Mouse (Mus musculus) spleen, postnatal 36 days (tissue): ENCODE results near the gene Ints6l.

ENCODE experiments used
- DNase-seq, 2 experiments: peaks; one replicate each; pipeline ENCODE4 v3.0.0; 2022; ENCODE audit warnings: low spot score in 2 of 2, mixed read lengths in 1 of 2

Ints6l gene

GRCm38 (mm10) chrX:56454671-56455371 lies at the start of gene Ints6l:
Ints6l (plus strand) TSS chrX:56454857.
- DNase-seq = peak; percentile 83 to 86

- no peak for DNase-seq
These were observed 49.2 kb upstream of the Ints6l start for GRCm38 (mm10) chrX:56405482-56405881.

- no peak for DNase-seq
These were observed 48.5 kb upstream of the Ints6l start for GRCm38 (mm10) chrX:56406128-56406527.

DNA sequence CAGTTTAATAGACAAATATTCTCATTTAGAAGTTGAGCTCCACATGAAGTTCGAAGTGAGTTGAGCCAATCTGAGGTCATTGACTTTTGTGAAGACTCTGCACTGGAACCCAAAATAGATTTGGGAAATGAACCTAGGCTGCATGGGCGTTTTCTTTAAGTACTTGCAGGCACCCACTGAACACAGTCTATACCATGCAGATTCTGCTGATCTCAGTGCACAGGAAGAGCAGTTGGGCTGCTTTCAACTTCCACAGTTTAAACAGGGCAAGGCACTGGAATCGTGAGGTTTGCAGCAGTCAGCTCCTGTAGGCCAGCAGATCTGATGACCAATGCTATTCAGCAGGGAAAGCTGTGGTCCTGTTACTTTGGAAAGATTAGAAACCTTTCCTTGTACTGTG lies 38.4 kb upstream of the Ints6l start:
- no peak for DNase-seq

GRCm38 (mm10) chrX:56417541-56417940 lies 37.1 kb upstream of the Ints6l start:
- DNase-seq = no peak

DNA sequence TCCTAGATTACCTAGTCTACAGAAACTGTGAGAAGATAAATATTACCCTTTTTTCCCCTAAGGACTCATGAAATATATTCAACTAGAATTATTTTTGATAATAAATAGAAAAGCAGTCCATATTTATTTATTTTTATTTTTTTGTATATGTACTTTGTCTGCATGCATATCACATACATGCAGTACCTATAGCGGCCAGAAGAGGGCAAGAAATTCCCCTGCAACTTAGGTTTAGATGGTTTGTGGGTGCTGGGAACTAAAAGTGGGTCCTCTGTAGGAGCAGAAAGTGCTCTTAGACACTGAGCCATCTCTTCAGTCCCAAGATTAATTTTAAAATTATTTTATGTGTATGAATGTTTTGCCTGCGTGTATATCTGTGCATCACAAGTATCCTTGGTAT lies 24.1 kb upstream of the Ints6l start:
- no peak for DNase-seq

- no peak for DNase-seq
These were observed 18.8 kb upstream of the Ints6l start for GRCm38 (mm10) chrX:56435758-56436283.

- DNase-seq = peak in 1 of 2 experiments; percentile 3
These were observed 7.9 kb upstream of the Ints6l start for GRCm38 (mm10) chrX:56446487-56447428.

DNA sequence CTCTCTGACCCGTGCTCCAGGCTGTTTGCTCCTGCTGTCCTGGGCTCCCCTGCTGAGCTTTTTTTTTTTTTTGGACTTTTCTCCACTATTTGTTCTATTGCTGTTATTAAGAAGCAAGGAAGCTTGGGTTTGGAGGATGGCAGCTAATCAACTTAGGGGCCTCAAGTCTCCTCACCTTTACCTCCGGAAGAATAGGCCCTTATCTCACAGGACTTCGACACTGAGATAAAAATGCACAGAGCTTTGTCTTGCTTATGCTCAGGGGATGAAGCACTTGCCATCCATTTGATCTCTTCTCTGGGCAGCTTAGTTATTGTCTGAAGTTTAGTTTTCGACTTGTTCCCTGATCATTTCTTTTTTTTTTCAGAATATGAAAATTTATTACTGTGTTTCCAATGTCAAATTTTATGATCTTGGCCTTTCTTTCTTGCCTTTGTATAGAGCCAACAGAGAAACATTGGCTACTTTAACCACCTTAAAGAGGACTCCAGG lies 7.1 kb upstream of the Ints6l start, which contains the start of gene Gm2174:
Gene Gm2174 (plus strand): TSS at position 442 of the 492 bp plus-strand sequence.
- DNase-seq = no peak

DNA sequence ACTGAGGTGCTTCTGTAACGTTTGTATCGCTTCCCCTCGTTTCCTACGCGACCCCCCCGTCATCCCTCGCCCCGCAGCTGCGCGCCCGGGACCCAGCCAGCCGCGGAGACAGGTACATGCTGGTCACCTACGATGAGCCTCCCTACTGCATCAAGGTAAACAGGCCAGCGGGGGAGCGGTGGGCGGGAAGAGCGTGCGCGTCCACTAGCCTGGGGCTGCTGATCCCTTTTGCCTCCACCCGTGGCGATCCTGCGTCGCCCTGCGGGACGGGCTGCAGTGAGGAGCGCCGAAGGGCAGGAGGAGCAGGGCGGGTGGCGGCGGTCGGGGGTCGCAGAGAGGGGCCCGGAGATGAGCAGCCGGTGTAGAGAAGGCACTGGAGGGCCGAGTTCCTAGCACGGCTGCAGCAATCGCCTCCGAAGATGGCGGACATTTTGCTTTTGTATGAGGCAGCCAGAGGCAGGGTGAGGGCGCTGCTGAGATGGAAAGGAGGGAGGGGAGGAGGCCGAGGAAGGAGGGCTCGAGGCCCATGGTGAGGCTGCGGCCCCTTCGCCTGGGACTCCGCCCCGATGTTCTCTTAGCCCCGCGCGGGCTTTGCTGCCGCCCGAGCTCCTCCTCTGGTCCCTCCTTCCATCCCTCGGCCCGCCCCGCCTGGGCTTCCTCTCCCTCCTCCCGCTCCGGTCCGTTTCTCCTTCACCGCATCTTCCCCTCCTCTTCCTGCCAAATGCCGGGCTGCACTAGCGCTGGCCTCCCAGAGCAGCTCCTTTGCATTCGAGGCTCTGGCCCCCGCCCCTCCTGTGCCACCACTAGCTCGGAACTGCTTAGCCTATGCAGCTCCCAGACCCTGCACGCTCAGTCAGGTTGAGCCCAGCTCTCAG lies 952 bp downstream of the Ints6l start:
- peak; percentile 89 to 90 for DNase-seq

DNA sequence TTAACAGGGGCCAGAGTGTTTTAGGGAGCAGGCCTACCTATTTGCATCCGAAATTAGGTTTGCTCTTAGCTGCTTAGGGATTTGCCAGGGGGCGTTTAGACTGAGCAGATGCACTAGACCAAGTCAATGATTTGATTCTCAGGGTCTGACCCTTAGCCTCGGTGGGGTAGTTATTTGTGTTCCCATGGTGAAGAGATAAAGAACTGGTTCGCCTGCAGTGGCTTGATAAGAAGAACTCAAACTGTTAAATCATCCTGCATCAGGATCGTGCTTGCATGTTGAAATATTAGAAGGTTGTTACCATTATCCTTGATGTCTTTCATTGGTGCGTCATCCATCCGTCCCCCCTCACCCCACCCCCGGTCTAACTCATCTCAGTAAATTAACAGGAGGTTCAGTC lies 1.7 kb downstream of the Ints6l start:
- DNase-seq = peak in 1 of 2 experiments; percentile 7

GRCm38 (mm10) chrX:56462020-56462933 lies 7.6 kb downstream of the Ints6l start:
- no peak for DNase-seq

- DNase-seq = no peak
These were observed 10.2 kb downstream of the Ints6l start for GRCm38 (mm10) chrX:56464906-56465305.

DNA sequence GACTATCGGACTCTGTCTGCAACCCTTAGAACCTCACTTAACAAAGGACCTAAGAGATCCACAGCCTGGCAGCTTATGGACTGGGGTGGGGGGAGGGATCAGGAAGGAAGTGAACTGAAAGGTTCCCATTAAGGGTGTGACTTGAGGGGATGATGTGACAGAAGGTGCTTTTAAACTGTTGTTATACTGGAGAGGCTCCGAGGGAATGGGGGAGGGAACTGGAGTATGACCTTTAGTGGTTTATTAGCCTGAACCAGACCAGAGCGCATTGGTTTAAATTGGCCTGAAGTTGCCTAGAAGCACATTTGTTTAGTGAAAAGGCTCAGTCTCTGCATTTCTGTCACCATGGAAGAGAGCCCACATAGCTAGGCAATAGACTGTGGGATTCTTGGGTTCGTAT lies 13.0 kb downstream of the Ints6l start:
- no peak for DNase-seq

DNA sequence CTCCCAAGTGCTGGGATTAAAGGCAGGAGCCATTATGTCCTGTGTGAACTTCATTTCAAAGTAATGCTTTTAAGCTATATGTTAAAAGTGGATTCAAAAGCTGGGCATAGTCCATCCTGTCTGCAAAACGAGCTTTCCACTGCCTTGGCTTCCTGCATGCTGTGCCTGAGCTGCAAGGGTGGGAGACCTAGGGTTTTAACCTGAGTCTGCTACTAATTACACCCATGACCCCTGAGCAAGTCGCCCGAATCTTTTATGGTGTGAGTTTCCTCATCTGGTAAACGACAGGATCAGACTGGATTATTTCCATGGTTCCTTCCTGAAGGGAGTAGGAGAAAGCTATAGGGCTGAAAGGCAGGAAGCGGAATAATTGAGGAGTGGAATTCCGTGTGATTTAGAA lies 13.8 kb downstream of the Ints6l start:
- DNase-seq = no peak

GRCm38 (mm10) chrX:56474035-56474434 lies 19.4 kb downstream of the Ints6l start:
- DNase-seq = no peak

- DNase-seq = no peak
These were observed 22.9 kb downstream of the Ints6l start for GRCm38 (mm10) chrX:56477553-56477952.

DNA sequence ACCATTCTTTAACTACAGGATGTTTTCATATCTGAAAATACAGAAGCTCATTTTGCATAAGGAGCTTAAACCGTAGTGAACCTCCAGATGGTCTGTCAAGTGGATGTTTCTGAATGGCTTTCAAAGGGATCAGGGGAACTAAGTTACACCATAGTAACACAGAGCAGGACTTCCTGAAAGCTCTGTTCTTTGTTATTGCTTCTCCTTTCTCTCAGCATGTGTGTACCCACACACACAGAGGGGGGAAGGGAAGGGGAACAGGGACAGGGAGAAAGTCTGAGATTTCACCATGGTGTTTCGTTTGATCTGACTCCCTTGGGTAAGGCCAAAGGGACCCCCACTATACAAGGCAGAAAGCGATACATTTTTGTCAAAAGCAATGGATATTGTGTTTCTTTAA lies 27.2 kb downstream of the Ints6l start:
- peak in 1 of 2 experiments; percentile 12 for DNase-seq

DNA sequence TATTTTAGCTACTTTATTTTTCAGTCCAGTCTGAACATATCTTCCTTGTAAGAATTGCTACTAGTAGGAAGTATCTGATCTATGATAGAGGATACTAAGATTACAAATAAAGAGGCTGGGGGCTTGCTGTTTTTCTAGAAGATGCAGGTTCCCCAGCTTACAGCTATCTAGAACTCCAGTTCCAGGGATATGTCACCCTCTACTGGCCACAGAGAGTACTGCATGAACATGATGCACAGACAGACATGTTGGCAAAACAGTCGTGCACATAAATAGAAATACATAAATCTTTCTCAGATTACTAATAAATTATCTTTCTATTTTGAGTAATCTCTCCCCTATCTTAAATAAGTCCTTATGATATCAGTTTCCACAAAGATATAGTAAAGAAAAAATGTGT lies 35.1 kb downstream of the Ints6l start:
- peak; percentile 47 to 53 for DNase-seq

GRCm38 (mm10) chrX:56497241-56497640 lies 42.6 kb downstream of the Ints6l start:
- no peak for DNase-seq
